Mouse (Mus musculus) hindbrain, embryonic 11.5 days (tissue): ENCODE measurements around the gene Tnnt1. TPM values are rescaled to one million over a fixed set of nuclear protein-coding genes. Genes with fewer than 3 reads are reported as not detected.
A peak's percentile ranks its signal among the peaks of the same experiment; 100 is the strongest.

Experiments used
- ATAC-seq: fragments of 200-750 bp; cut with Nextera tagmentation; 2 replicates; pipeline ENCODE4 v1.8.0; 2017; ENCODE audit warnings: mild to moderate bottlenecking, moderate TSS enrichment, moderate library complexity; ENCODE audit not compliant: low FRiP score
- DNase-seq: peaks from one replicate; pipeline ENCODE4 v3.0.0-alpha.2; 2015; ENCODE audit warnings: low spot score
- H3K27ac ChIP-seq: fragments of 300-500 bp; sonication (generic); 2 replicates; pipeline ENCODE4 v1.5.1; 2014; ENCODE audit warnings: mild to moderate bottlenecking, low read depth, low read length
- H3K27me3 ChIP-seq: fragments of 300-500 bp; sonication (generic); 2 replicates; pipeline ENCODE4 v1.6.1; 2014; ENCODE audit warnings: mild to moderate bottlenecking, low read length, moderate library complexity, mixed read lengths; ENCODE audit not compliant: control insufficient read depth, insufficient read depth
- H3K36me3 ChIP-seq: fragments of 300-500 bp; sonication (generic); 2 replicates; pipeline ENCODE4 v1.6.1; 2014; ENCODE audit warnings: mild to moderate bottlenecking, low read length, moderate library complexity, mixed read lengths; ENCODE audit not compliant: control insufficient read depth, insufficient read depth
- H3K4me1 ChIP-seq: fragments of 300-500 bp; sonication (generic); replicated peaks from 2 replicates; pipeline ENCODE4 v1.6.1; 2014; ENCODE audit warnings: low read length, mixed read lengths; ENCODE audit not compliant: control insufficient read depth, insufficient read depth
- H3K4me2 ChIP-seq: fragments of 300-500 bp; sonication (generic); replicated peaks from 2 replicates; pipeline ENCODE4 v1.6.1; 2014; ENCODE audit warnings: mild to moderate bottlenecking, low read depth, low read length
- H3K4me3 ChIP-seq: fragments of 300-500 bp; sonication (generic); 2 replicates; pipeline ENCODE4 v1.5.1; 2014; ENCODE audit warnings: low read depth, low read length
- H3K9ac ChIP-seq: fragments of 300-500 bp; sonication (generic); 2 replicates; pipeline ENCODE4 v1.6.1; 2014; ENCODE audit warnings: low read depth, low read length
- H3K9me3 ChIP-seq: fragments of 300-500 bp; sonication (generic); 2 replicates; pipeline ENCODE4 v1.6.1; 2016; ENCODE audit warnings: low read length; ENCODE audit not compliant: control insufficient read depth
- WGBS: fragments of 180-500 bp; shearing (Covaris S2); extraction: QIAGEN DNeasy Blood & Tissue Kit; methylation state at CpG from one replicate; pipeline ENCODE4 v1.1.7; 2014; 5-methylcytosine and 5-hydroxymethylcytosine counted together
- polyA plus RNA-seq: library from polyadenylated mRNA; unstranded; fragments of >200 nt; fragmentation: Nextera tagmentation; extraction: Ambion mirVana; gene quantifications from 2 replicates; pipeline ENCODE4 v1.2.1, GENCODE M21; 2014

Gene Tnnt1
- polyA plus RNA-seq, 1 experiment from 2014 or later = 18.1 TPM

- no peak overlapping the region for H3K27ac ChIP-seq
- ATAC-seq (peak; percentile 85), DNase-seq (peak; percentile 83)
- H3K9ac ChIP-seq = 0 out of 2 replicates have a peak overlapping the region, but pooled peaks have one; percentile 8
- peak overlapping the region; percentile 25 for H3K4me3 ChIP-seq
- no peaks in the 10 kb centered on the region for H3K4me1 ChIP-seq
- H3K4me2 ChIP-seq = peak overlapping the region; percentile 50
- no peaks in the 10 kb centered on the region for H3K9me3 ChIP-seq
- WGBS = under 1% methylated on average over 24 of the region's 24 CpGs
- H3K27me3 ChIP-seq = peaks cover 25% of the 10 kb centered on the region
- H3K36me3 ChIP-seq = no peaks in the 10 kb centered on the region
Measured at GRCm38 (mm10) chr7:4471179-4471555, 45.0 kb downstream of the Tnnt1 start.

GRCm38 (mm10) chr7:4470275-4471178 lies 45.7 kb downstream of the Tnnt1 start:
- ATAC-seq (peak; percentile 70), DNase-seq (peak; percentile 80)
- H3K27ac ChIP-seq = no peak overlapping the region
- WGBS = 4% methylated on average over 35 of the region's 35 CpGs
- H3K4me2 ChIP-seq = peak overlapping the region; percentile 50
- peak overlapping the region; percentile 25 for H3K4me3 ChIP-seq
- H3K4me1 ChIP-seq = no peaks in the 10 kb centered on the region
- peak overlapping the region; percentile 35; the same call in 1 of the 2 replicates for H3K9ac ChIP-seq
- H3K27me3 ChIP-seq = peaks cover 25% of the 10 kb centered on the region
- H3K9me3 ChIP-seq = no peaks in the 10 kb centered on the region
- no peaks in the 10 kb centered on the region for H3K36me3 ChIP-seq

- Histone ChIP-seq H3K4me2 (no peak overlapping the region), H3K27me3 (peaks cover 13% of the 10 kb centered on the region), H3K9me3 (no peaks in the 10 kb centered on the region), H3K4me3 (no peak overlapping the region), H3K27ac (no peak overlapping the region), H3K4me1 (no peaks in the 10 kb centered on the region), H3K9ac (no peak overlapping the region), H3K36me3 (no peaks in the 10 kb centered on the region)
- ATAC-seq (no peak), DNase-seq (no peak)
- WGBS = 79% methylated on average over 3 of the region's 3 CpGs
Measured at GRCm38 (mm10) chr7:4467801-4468200, 48.4 kb downstream of the Tnnt1 start.

DNA sequence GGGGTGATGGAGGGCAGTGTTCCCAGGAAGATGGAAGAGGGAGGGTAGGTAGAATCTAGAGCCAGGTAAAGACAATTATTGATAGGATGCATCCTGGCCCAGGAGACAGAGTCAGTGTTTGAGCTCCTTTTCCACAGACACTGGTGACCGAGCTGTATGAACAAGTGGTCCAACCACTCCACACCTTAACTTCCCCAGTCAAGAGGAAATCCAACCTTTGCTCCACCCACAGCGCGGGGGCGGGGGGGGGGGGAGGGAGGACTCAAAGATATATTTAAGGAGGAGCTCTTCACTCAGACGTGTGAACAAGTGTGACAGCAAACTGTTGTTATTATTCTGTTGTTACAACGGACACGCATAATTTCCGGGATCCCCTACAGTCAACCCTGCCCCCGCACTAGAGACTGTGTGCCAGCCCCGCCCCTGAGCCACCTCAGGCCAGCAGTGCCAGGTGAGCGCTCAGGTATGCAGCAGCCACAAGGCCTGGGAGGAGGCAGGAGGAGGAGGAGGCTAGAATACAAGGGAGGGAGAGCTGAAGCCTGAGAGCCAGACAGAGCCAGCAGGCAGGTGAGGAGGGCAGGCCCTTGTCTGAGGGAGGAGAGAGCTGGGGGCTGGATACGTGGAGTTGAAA lies 51.9 kb downstream of the Tnnt1 start:
- no peak overlapping the region for H3K27ac ChIP-seq
- H3K9ac ChIP-seq = no peak overlapping the region
- H3K4me3 ChIP-seq = no peak overlapping the region
- ATAC-seq (peak; percentile 20; the same call in 1 of the 2 replicates), DNase-seq (no peak)
- H3K4me2 ChIP-seq = no peak overlapping the region
- no peaks in the 10 kb centered on the region for H3K4me1 ChIP-seq
- no peaks in the 10 kb centered on the region for H3K27me3 ChIP-seq
- H3K36me3 ChIP-seq = no peaks in the 10 kb centered on the region
- no peaks in the 10 kb centered on the region for H3K9me3 ChIP-seq
- whole genome bisulfite sequencing = 13% methylated on average over 12 of the region's 12 CpGs

DNA sequence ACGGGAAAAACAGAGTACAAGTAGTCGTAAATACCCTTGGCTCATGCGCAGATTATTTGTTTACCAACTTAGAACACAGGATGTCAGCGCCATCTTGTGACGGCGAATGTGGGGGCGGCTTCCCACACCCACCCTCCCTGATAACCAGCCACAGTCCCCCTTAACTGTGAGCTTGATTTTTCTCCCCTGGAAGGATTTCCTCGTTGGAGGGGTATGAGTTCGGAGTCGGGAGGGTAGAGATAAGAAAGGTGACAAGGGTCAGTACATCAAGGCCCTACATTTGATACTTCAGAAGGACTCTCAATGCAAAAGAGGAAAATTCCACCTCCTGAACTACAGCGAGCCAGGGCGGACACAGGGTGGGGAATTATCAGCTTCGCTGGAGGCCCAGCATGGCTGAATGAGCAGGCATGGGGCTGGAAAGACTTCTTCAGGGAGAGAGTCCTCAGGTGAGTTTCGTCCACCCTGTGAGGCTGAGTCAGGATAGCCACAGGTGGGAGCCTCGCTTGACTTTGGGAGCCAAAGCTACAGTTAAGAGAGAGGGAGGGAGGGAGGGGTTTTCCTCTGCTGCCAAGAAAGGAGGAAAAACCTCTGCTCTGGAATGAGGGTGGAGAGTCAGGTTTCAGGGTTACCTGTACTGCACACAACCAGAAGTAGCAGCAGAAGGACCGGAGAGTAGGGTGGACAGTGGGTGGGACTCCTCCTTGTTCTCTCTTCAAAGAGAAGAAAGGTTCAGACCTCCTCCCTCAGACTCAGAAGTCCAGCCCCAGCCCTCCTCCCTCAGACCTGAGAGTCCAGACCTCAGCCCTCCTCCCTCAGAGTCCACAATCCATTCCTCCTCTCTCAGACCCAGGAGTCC lies 55.4 kb downstream of the Tnnt1 start, which contains the start of gene Eps8l1:
TSS of gene Eps8l1 (plus strand) at position 99 of the 859 bp plus-strand sequence.
- Histone ChIP-seq H3K4me2 (no peak within 1 kb of the TSS), H3K27me3 (no peaks in the 10 kb centered on the region), H3K36me3 (no peaks in the 10 kb centered on the region), H3K27ac (no peak within 1 kb of the TSS), H3K4me1 (no peaks in the 10 kb centered on the region), H3K4me3 (no peak within 1 kb of the TSS), H3K9me3 (no peaks in the 10 kb centered on the region), H3K9ac (no peak within 1 kb of the TSS)
- no peak for DNase-seq
- ATAC-seq = peak; percentile 10; the same call in 1 of the 2 replicates
- 67% methylated on average over 13 of the region's 16 CpGs for WGBS

Other genes starting within 250 kb of the Tnnt1 start
- gene Ncr1, start 178.7 kb downstream of the Tnnt1 start, polyA plus RNA-seq = not detected in 2 replicates
- 0.73 and 1.2 TPM in 2 replicates for gene Gp6, start 118.6 kb downstream of the Tnnt1 start, polyA plus RNA-seq
- 28.3 and 29.1 TPM in 2 replicates for gene Rdh13, start 70.7 kb downstream of the Tnnt1 start, polyA plus RNA-seq
- gene Eps8l1, start 55.7 kb downstream of the Tnnt1 start, polyA plus RNA-seq = 4.6 and 4.9 TPM in 2 replicates
- 38.8 and 44.0 TPM in 2 replicates for gene Ppp1r12c, start 14.7 kb downstream of the Tnnt1 start, polyA plus RNA-seq
- gene Tnni3, start 7.8 kb upstream of the Tnnt1 start, polyA plus RNA-seq = 1.8 and 2.5 TPM in 2 replicates
- 1.2 and 1.3 TPM in 2 replicates for gene Dnaaf3, start 16.1 kb upstream of the Tnnt1 start, polyA plus RNA-seq
- gene Syt5, start 31.2 kb upstream of the Tnnt1 start, polyA plus RNA-seq = 14.3 and 15.2 TPM in 2 replicates
- gene Ptprh, start 87.7 kb upstream of the Tnnt1 start, polyA plus RNA-seq = 0.11 TPM in 1 of 2 replicates, not detected in the other
- 3.2 and 3.3 TPM in 2 replicates for gene Tmem86b, start 115.0 kb upstream of the Tnnt1 start, polyA plus RNA-seq
- gene Ppp6r1, start 142.6 kb upstream of the Tnnt1 start, polyA plus RNA-seq = 6.0 and 8.1 TPM in 2 replicates
- gene Hspbp1, start 168.7 kb upstream of the Tnnt1 start, polyA plus RNA-seq = 112 and 114 TPM in 2 replicates
- 3.1 and 5.1 TPM in 2 replicates for gene Brsk1, start 174.2 kb upstream of the Tnnt1 start, polyA plus RNA-seq
- 0.22 and 0.26 TPM in 2 replicates for gene Tmem150b, start 208.9 kb upstream of the Tnnt1 start, polyA plus RNA-seq
- gene Kmt5c, start 223.7 kb upstream of the Tnnt1 start, polyA plus RNA-seq = 64.3 and 69.2 TPM in 2 replicates
- 28.0 and 28.5 TPM in 2 replicates for gene Cox6b2, start 236.7 kb upstream of the Tnnt1 start, polyA plus RNA-seq